Mouse (Mus musculus): ENCODE measurements around the gene Timp3.

GRCm38 (mm10) chr10:86322006-86322405 lies 21.8 kb downstream of the Timp3 start:
- no peak for TF ChIP-seq POLR2A (IDR thresholded peaks at IDR 0.05; ENCODE audit: low read depth, low read length)
- no peak for TF ChIP-seq CTCF (IDR thresholded peaks at IDR 0.05; ENCODE audit: extremely low read depth, insufficient read depth, insufficient read length, insufficient replicate concordance)
